Mouse (Mus musculus): Measurements from ENCODE around the gene Cspg4.

Cspg4 gene

DNA sequence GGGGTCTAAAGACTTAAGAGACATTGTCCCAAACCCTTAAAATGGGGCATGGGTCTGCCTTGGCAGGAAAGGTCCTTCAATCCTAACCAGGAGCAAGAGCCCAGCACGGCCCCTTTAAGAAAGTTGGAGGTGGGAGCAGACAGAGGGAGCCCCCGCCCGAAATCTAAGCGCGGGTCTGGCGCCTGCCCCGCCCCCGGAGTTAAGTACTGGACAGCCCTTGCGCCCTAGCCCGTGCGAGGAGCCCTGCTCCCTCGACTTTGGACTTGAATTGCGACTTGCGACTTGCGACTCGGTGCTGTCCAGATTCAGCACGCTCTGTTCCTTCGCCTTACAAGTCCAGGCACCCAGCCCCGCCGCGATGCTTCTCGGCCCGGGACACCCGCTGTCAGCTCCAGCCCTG lies at the start of gene Cspg4:
Gene Cspg4 (plus strand): TSS at position 202 of the 400 bp plus-strand sequence.
- no peak for DNase-seq (ENCODE audit: low spot score in 2 of 2)

DNA sequence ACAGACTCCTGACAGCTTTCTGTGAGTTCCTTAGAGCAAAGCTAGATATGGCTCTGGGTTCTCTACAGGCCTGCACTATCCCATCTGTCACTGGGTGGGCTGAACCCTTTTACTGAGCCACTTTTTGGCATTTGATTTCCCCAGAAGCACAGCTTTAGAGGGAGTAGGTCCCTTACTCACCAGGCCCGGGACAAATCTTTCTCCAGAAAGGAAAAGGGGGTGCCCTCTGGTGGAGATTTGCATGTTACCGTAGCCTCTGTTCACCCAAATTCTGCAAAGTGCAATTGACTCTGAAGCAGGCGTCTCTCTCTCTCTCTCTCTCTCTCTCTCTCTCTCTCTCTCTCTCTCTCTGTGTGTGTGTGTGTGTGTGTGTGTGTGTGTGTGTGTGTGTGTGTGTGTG lies 39.9 kb upstream of the Cspg4 start:
- no peak for DNase-seq (ENCODE audit: low spot score in 2 of 2)

- DNase-seq (ENCODE audit: low spot score in 2 of 2), result no peak
Measured at GRCm38 (mm10) chr9:56825476-56826213, 39.2 kb upstream of the Cspg4 start.

DNA sequence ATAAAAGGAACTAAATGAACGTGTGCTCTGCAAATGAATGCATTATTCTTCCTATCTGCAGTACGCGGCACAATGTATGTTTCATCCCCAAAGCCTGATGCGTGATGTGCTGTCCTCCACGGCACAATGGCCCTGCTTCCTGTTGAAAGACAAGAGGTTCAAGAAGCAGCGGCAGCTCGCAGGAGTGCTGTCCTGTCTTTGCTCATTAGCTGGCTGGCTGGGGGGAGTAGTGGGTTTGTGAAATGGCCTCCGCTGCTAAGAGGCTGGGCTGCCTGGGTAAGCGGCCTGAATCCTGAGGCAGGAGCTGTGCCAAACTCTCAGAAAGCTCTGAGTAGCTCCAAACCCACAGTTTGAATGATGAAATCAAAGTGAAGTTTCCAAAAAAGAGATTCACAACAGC lies 36.7 kb upstream of the Cspg4 start:
- no peak for DNase-seq (ENCODE audit: low spot score in 2 of 2)

- no peak for DNase-seq (ENCODE audit: low spot score in 2 of 2)
Measured at GRCm38 (mm10) chr9:56828841-56829240, 36.0 kb upstream of the Cspg4 start.

- DNase-seq (ENCODE audit: low spot score in 2 of 2), result no peak
Measured at GRCm38 (mm10) chr9:56830162-56830561, 34.7 kb upstream of the Cspg4 start.

GRCm38 (mm10) chr9:56831904-56832303 lies 32.9 kb upstream of the Cspg4 start:
- DNase-seq (ENCODE audit: low spot score in 2 of 2), result no peak

DNA sequence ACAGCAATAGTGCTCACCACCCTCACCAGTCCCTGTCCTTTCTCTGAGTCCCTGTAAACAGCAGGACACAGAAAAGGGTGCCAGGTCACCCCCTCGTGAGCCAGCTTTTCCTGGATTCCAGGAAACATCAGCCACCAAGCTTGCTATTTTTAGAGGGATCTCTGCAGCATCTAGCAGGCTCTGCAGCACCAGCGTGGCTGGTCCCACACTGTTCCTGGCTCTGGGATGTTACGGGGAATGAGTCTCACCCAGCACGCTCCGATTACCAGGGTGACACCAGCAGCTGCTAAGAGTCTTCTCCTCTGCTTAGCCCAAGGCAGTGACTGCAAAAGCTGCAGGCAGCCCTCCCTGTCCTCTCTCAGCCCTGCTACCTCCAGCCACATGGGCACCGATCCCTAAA lies 31.9 kb upstream of the Cspg4 start:
- no peak for DNase-seq (ENCODE audit: low spot score in 2 of 2)

GRCm38 (mm10) chr9:56835152-56835551 lies 29.7 kb upstream of the Cspg4 start:
- DNase-seq (ENCODE audit: low spot score in 2 of 2), result no peak

DNA sequence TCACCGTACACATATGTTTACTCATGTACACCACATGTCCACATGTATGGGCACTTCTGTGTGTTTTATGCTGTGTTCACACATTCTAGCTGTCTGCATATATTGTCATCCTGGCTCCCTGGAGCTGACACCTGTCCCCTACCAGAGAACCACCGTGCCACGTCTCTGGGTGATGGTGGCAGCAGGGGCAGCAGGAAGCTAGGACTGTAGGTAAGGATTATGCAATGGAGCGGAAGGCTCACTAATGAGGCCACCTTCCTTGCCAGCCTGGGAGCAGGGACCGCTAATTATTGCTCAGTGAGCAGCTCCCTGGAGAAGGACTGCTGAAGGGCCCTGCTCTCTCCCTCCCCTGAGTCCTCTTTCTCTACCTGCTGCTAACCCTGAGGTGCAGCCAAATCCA lies 24.1 kb upstream of the Cspg4 start:
- no peak for DNase-seq (ENCODE audit: low spot score in 2 of 2)

DNA sequence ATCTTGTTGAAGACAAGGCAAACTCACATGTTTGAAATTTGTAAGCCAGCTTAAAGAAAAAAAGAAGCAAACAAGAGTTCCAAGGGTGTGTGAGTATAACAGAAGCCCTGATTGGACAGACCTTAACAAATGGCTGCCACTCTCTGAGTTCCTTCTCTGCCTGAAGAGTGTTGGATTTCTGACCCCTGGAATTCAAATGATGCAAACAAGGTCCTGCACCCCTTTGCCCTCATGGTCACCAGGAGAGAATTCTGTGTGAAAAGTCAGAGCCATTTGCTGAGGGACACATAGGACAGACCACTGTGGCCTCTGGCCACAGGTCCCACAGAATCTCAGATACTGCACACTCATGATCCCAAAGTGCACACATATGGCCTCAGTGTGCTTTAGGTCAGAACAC lies 23.0 kb upstream of the Cspg4 start:
- DNase-seq (ENCODE audit: low spot score in 2 of 2), result no peak

DNA sequence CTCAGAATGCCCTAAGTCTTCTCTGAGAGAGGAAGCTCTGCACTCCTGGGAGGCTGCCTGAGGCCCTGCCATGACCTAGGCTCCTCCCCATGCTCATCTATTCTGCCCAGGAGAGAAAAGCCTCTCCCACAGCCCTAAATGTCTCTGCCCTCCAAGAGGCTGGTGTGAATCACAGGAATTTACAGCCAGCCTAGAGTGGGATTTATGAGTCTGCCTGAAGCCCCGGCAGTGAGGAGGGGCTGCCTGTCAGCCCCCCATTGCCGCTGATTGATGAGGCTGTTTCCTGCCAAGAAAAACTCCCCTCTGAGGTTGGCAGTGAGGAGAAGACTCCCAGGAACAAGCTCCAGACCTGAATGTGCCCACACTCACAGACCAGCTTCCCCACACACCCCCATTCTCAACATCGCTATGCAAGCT lies 22.5 kb upstream of the Cspg4 start:
- no peak for DNase-seq (ENCODE audit: low spot score in 2 of 2)

GRCm38 (mm10) chr9:56843679-56844188 lies 21.1 kb upstream of the Cspg4 start:
- peak; percentile 23 to 54 for DNase-seq (ENCODE audit: low spot score in 2 of 2)

GRCm38 (mm10) chr9:56844644-56845043 lies 20.2 kb upstream of the Cspg4 start:
- no peak for DNase-seq (ENCODE audit: low spot score in 2 of 2)

DNA sequence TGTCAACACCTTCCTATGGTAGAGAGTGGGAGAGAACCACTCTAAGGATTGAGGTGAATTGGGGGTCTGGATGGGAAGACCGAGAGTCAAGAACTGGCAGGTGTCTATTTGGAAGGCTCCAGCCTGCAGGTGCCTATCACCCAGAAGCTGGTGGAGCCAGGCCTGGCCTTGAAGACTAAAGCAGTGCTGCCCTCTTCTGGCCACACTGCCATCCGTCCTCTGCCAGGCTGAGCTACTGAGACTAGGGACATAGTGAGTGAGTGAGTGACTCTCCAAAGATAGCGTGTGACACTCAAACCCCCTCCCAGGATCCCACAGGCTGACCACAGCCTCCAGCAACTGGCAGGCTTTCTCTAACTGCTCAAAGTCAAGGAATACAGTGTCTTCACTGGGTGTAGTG lies 17.3 kb upstream of the Cspg4 start:
- peak; percentile 22 to 64 for DNase-seq (ENCODE audit: low spot score in 2 of 2)

GRCm38 (mm10) chr9:56850128-56850904 lies 14.5 kb upstream of the Cspg4 start:
- peak in 1 of 2 experiments; percentile 20 for DNase-seq (ENCODE audit: low spot score in 2 of 2)

GRCm38 (mm10) chr9:56850905-56851252 lies 14.0 kb upstream of the Cspg4 start:
- no peak for DNase-seq (ENCODE audit: low spot score in 2 of 2)

- DNase-seq (ENCODE audit: low spot score in 2 of 2), result no peak
Measured at GRCm38 (mm10) chr9:56851778-56852177, 13.1 kb upstream of the Cspg4 start.

DNA sequence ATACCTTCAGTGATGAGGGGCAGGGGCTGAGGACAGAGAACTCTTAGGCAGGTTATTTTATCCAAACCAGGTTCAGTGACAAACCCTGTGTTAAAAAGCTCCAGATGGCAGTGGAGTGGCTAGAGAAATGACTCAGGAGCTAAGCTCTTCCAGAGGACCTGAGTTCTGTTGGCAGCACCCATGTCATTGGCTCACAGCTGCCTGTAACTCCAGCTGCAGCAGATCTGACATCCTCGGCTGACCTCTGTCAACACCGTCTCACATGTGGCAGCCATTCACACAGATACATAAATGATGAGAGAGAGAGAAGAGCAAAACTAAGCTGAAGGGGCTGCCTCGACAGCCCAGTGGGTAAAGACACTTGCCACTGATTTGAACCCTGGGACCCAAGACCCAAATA lies 7.4 kb upstream of the Cspg4 start:
- no peak for DNase-seq (ENCODE audit: low spot score in 2 of 2)

DNA sequence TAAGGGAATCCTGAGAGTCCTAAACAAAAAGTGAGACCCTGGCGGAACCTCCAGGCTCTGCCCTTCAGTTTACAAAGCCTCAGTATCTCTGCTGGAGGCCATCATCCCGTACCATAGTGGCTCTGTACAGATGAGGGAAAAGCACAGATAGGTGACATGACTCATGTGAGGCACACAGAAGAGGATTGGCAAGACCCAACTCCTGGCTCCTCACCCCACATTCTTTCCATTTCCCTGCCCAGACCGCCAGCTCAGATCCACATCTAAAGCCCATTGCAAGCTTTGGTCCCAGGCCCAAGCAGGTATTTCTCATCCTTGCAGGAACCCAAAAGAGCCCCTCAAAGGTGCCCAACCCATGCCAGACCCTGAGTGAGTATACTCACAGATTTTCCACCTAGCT lies 4.8 kb upstream of the Cspg4 start:
- DNase-seq (ENCODE audit: low spot score in 2 of 2), result no peak

DNA sequence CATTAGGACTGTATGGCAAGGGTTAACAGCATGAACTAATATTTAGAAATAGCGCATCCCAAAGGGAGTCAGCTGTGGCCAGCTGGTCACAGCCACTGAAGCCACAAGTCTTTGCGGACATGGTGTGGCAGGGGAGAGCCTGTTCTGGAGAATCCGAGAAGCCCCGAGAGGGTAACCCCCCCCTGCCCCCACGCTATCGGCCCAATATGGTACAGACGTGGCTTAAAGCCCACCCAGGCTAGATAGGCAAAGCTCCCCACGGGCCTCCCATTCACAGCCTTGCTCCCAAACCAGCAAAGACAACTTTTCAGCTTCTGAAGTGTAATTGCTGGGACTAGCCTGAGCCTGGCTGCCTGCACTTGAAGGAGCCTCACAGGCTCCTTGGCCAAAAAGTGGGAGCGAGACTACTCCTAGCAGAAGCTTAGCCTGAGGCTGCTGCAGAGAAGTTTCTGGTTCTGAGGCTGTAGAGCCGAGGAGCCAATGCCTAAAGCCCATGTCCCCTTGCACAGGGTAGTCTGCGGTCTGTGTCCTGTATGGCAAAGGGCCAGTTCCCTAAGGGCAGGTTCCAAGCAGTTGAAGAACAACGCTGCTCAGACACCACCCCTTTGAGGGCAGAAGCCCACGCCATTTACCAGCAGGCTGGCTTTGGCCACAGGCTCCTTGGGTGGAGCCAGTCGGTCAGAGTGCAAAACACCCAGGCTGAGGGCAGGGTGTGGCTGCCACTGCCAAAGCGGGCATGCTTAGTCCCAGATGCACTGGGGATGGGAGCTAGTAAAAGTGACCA lies 4.2 kb upstream of the Cspg4 start:
- DNase-seq (ENCODE audit: low spot score in 2 of 2), result no peak

- DNase-seq (ENCODE audit: low spot score in 2 of 2), result no peak
Measured at GRCm38 (mm10) chr9:56862863-56863262, 2.0 kb upstream of the Cspg4 start.
